Mouse (Mus musculus) limb, embryonic 14.5 days (tissue): ENCODE data around the gene Tmeff1. TPM values are rescaled to one million over a fixed set of nuclear protein-coding genes. Genes with fewer than 3 reads are reported as not detected.
A peak's percentile ranks its signal among the peaks of the same experiment; 100 is the strongest.

Experiments
- ATAC-seq: fragments of 200-750 bp; cut with Nextera tagmentation; 2 replicates; pipeline ENCODE4 v1.8.0; 2017; ENCODE audit warnings: low read depth, moderate number of reproducible peaks, moderate TSS enrichment; ENCODE audit not compliant: low FRiP score
- DNase-seq: peaks from one replicate; pipeline ENCODE4 v3.0.0-alpha.2; 2015; ENCODE audit warnings: low spot score
- H3K27ac ChIP-seq: fragments of 300-500 bp; sonication (generic); replicated peaks from 2 replicates; pipeline ENCODE4 v1.5.1; 2014; ENCODE audit warnings: low read depth, mild to moderate bottlenecking, low read length, moderate library complexity, mixed read lengths
- H3K27me3 ChIP-seq: fragments of 300-500 bp; sonication (generic); 2 replicates; pipeline ENCODE4 v1.6.1; 2014; ENCODE audit warnings: low read length, mixed read lengths; ENCODE audit not compliant: control insufficient read depth, insufficient read depth
- H3K36me3 ChIP-seq: fragments of 300-500 bp; sonication (generic); 2 replicates; pipeline ENCODE4 v1.6.1; 2014; ENCODE audit warnings: mild to moderate bottlenecking, low read length, moderate library complexity, mixed read lengths; ENCODE audit not compliant: control insufficient read depth, insufficient read depth
- H3K4me1 ChIP-seq: fragments of 300-500 bp; sonication (generic); 2 replicates; pipeline ENCODE4 v1.6.1; 2014; ENCODE audit warnings: antibody characterized with exemption, low read length, mixed read lengths; ENCODE audit not compliant: control insufficient read depth, insufficient read depth
- H3K4me2 ChIP-seq: fragments of 300-500 bp; sonication (generic); replicated peaks from 2 replicates; pipeline ENCODE4 v1.6.1; 2014; ENCODE audit warnings: low read depth, mild to moderate bottlenecking, low read length, moderate library complexity; ENCODE audit not compliant: severe bottlenecking
- H3K4me3 ChIP-seq: fragments of 300-500 bp; sonication (generic); replicated peaks from 2 replicates; pipeline ENCODE4 v1.5.1; 2014; ENCODE audit warnings: low read length
- H3K9ac ChIP-seq: fragments of 300-500 bp; sonication (generic); 2 replicates; pipeline ENCODE4 v1.6.1; 2014; ENCODE audit warnings: mild to moderate bottlenecking, low read depth, low read length, moderate library complexity; ENCODE audit not compliant: severe bottlenecking
- H3K9me3 ChIP-seq: fragments of 300-500 bp; sonication (generic); 2 replicates; pipeline ENCODE4 v1.6.1; 2016; ENCODE audit warnings: low read length; ENCODE audit not compliant: control insufficient read depth
- POLR2A ChIP-seq: fragments of 200-500 bp; IDR thresholded peaks from 2 replicates; pipeline ENCODE4 v1.8.0; 2012; ENCODE audit warnings: inconsistent platforms, mild to moderate bottlenecking, moderate library complexity, borderline replicate concordance; ENCODE audit not compliant: insufficient read depth, insufficient read length; ENCODE audit errors: extremely low read depth
- WGBS: fragments of 180-500 bp; shearing (Covaris S2); extraction: QIAGEN DNeasy Blood & Tissue Kit; methylation state at CpG from one replicate; pipeline ENCODE4 v1.1.7; 2014; 5-methylcytosine and 5-hydroxymethylcytosine counted together
- polyA plus RNA-seq, 2 experiments: library from polyadenylated mRNA; depleted of rRNA in 1 of 2; stranded (reverse) in 1 of 2; unstranded in 1 of 2; fragments of >200 nt; fragmentation: Nextera tagmentation in 1 of 2; extraction: Ambion mirVana in 1 of 2; gene quantifications; 2 replicates each; pipeline versions ENCODE4 v1.2.1 to v1.2.3; 2012 to 2014

Gene Tmeff1
- polyA plus RNA-seq, 2 experiments: 55.4 to 71.7 TPM

GRCm38 (mm10) chr4:48554132-48554531 lies 30.8 kb upstream of the Tmeff1 start:
- no peak for ATAC-seq
- Histone ChIP-seq H3K4me2 (no peak overlapping the region), H3K27me3 (no peaks in the 10 kb centered on the region), H3K9me3 (no peaks in the 10 kb centered on the region), H3K36me3 (peaks cover 31% of the 10 kb centered on the region), H3K9ac (no peak overlapping the region), H3K4me3 (no peak overlapping the region), H3K27ac (no peak overlapping the region), H3K4me1 (peaks cover 1% of the 10 kb centered on the region)
- TF ChIP-seq POLR2A: no peak
- WGBS: 79% methylated on average over 7 of the region's 7 CpGs
- DNase-seq: no peak

DNA sequence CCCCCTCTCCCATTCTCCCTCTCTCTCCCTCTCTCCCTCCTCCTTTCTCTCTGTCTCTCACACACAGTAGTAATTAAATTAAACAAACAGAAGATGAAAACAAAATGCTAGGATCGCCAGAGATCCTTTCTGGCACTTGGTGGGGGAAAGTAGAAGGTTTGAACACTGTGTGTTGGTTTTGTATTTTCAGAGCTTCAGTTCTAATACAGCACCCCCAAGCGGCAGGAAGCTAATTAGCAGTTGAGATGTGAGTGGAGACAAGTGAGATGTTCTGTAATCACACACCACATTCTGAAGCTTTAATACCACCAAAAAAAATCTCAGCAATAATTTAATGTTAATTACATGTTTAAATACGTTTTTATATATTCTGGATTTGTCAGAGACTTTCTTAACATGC lies 29.2 kb upstream of the Tmeff1 start:
- Histone ChIP-seq H3K27ac (no peak overlapping the region), H3K9ac (no peak overlapping the region), H3K4me2 (no peak overlapping the region), H3K36me3 (peaks cover 38% of the 10 kb centered on the region), H3K9me3 (no peaks in the 10 kb centered on the region), H3K4me3 (no peak overlapping the region), H3K27me3 (no peaks in the 10 kb centered on the region), H3K4me1 (no peaks in the 10 kb centered on the region)
- ATAC-seq: no peak
- WGBS: 19% methylated on average over 3 of the region's 3 CpGs
- no peak for DNase-seq
- TF ChIP-seq POLR2A: no peak

GRCm38 (mm10) chr4:48559652-48560051 lies 25.3 kb upstream of the Tmeff1 start:
- no peaks in the 10 kb centered on the region for H3K27me3 ChIP-seq
- no peak overlapping the region for H3K27ac ChIP-seq
- no peak overlapping the region for H3K4me3 ChIP-seq
- no peaks in the 10 kb centered on the region for H3K9me3 ChIP-seq
- WGBS: 75% methylated on average over 14 of the region's 14 CpGs
- peak; percentile 16 for DNase-seq
- no peak overlapping the region for H3K4me2 ChIP-seq
- H3K36me3 ChIP-seq: peaks cover 34% of the 10 kb centered on the region
- no peak overlapping the region for H3K9ac ChIP-seq
- no peak for ATAC-seq
- no peak for TF ChIP-seq POLR2A
- no peaks in the 10 kb centered on the region for H3K4me1 ChIP-seq

GRCm38 (mm10) chr4:48561824-48562223 lies 23.1 kb upstream of the Tmeff1 start:
- Histone ChIP-seq H3K4me1 (no peaks in the 10 kb centered on the region), H3K9me3 (no peaks in the 10 kb centered on the region), H3K27me3 (no peaks in the 10 kb centered on the region), H3K4me3 (no peak overlapping the region), H3K4me2 (no peak overlapping the region), H3K9ac (no peak overlapping the region), H3K27ac (no peak overlapping the region), H3K36me3 (peaks cover 32% of the 10 kb centered on the region)
- WGBS: 74% methylated on average over 8 of the region's 8 CpGs
- no peak for TF ChIP-seq POLR2A
- no peak for DNase-seq
- ATAC-seq: no peak

GRCm38 (mm10) chr4:48564962-48565361 lies 20.0 kb upstream of the Tmeff1 start:
- no peak overlapping the region for H3K9ac ChIP-seq
- H3K36me3 ChIP-seq: peaks cover 21% of the 10 kb centered on the region
- no peaks in the 10 kb centered on the region for H3K27me3 ChIP-seq
- no peaks in the 10 kb centered on the region for H3K9me3 ChIP-seq
- no peak for TF ChIP-seq POLR2A
- no peak overlapping the region for H3K4me3 ChIP-seq
- ATAC-seq (no peak), DNase-seq (no peak)
- H3K4me2 ChIP-seq: no peak overlapping the region
- H3K4me1 ChIP-seq: peaks cover 2% of the 10 kb centered on the region; the same call in 1 of the 2 replicates
- no peak overlapping the region for H3K27ac ChIP-seq

- H3K36me3 ChIP-seq: no peaks in the 10 kb centered on the region
- no peak for ATAC-seq
- no peak overlapping the region for H3K9ac ChIP-seq
- no peaks in the 10 kb centered on the region for H3K9me3 ChIP-seq
- TF ChIP-seq POLR2A: no peak
- H3K4me3 ChIP-seq: no peak overlapping the region
- 83% methylated on average over 7 of the region's 7 CpGs for WGBS
- no peaks in the 10 kb centered on the region for H3K4me1 ChIP-seq
- H3K4me2 ChIP-seq: no peak overlapping the region
- H3K27me3 ChIP-seq: no peaks in the 10 kb centered on the region
- H3K27ac ChIP-seq: no peak overlapping the region
- DNase-seq: no peak
Measured at GRCm38 (mm10) chr4:48576361-48576760, 8.6 kb upstream of the Tmeff1 start.
